Mouse (Mus musculus): ENCODE measurements around the gene Plxdc1. TPM values are rescaled to one million over a fixed set of nuclear protein-coding genes. Genes with fewer than 3 reads are reported as not detected.
A peak's percentile ranks its signal among the peaks of the same experiment; 100 is the strongest.

Plxdc1 gene
- total RNA-seq, 2 experiments from 2014 or later, result 5.1 to 6.2 TPM

- intact Hi-C loops (cut with DNase I), result no loop called here
- peak; percentile 50 to 65 for DNase-seq
Measured at GRCm38 (mm10) chr11:97995564-97996288, 9.5 kb upstream of the Plxdc1 start, which contains the start of gene Arl5c. Gene Arl5c (minus strand): TSS chr11:97996181.

GRCm38 (mm10) chr11:97994539-97995100 is 8.4 kb upstream of the Plxdc1 start:
- intact Hi-C loops (cut with DNase I), result no loop called here
- peak; percentile 85 to 88 for DNase-seq

GRCm38 (mm10) chr11:97988530-97989096 is 2.4 kb upstream of the Plxdc1 start:
- DNase-seq, result peak; percentile 91 to 93
- intact Hi-C loops (cut with DNase I), result loop anchor here (2.0 to 5.0 kb wide), 3 partner anchors 34 to 286 kb away; partner anchors contain the start of genes Cacnb1, Pcgf2 and Psmb3

DNA sequence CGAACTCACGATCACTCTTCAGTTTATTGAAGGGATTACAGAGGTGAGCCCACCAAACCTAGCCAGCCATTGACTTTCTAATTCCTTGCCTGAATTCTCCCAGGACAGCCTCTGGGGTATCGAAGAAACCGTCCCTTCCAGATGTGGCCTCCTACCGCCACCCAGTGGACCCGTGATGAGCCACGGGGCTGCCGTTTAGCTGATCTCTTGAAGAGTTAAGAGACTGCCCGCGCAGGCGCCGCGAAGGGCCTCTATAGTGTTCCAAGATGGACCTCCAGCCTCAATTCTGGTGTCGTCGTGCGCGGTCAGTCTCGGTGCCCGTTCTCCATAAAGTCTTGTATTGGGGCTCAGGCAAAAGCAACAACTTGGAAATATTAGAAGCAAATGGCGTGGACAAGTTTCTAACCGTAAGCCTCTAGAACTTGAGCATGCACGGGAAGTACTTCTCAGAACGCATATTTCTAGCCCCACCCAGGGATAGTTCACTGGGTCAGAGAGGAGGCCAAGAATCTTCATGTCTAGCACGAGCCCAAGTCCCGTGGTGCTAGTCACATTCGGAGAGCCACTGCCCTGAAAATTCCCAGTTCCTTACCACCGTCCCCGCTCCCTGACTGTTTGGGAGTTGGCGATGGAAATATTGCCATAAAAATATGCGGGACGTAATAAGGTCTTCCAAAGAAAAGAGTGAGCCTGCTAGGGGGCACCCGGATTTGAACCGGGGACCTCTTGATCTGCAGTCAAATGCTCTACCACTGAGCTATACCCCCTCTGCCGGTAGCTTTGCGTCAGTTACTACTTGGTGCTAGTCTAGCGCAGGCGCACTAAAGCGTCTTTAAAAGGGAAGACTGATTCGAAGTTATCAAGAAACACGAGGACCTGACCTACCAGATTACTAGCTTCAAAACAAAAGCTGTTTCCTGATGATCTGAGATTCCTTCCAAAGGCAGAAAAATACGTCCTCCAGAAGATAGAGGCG is 1.6 kb upstream of the Plxdc1 start:
- DNase-seq, result peak; percentile 98

DNA sequence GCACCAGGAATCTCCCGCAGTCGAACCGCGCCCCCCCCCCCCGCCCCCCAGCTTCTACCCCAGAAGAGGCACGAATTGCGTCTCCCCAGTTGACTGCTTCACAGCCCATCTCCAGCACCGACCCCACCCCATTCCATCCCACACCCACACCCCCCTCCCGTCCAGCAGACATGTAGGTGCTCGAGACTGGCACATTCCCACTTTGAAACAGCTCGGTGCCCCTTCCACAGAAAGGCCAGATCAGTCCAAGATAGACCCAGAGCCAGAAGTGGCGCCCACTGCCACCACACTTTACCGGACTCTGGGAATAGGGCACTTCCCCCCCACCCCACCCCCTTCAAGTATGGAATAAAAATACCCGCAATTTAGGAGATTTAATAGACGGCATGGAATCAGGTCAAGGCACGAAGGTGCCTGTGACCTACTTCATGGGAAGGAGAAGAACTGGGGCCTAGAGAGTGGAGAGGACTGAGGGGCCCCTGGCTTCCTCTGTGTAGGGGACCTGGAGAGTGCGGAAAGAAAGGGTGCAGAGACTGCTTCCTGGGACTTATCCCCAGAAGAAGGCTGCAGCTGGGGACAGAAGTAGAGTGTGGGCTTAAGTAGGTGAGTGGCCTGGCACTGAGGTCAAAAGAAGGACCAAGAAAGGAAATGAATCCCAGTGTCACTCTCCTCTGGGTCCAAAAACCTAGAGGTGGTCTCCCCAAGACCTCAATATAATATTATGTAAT is 658 bp upstream of the Plxdc1 start:
- no peak for DNase-seq
- intact Hi-C loops (cut with DNase I), result loop anchor here (1.0 to 5.0 kb wide), 3 partner anchors 50 to 285 kb away; partner anchors contain the start of genes Pcgf2 and Psmb3

More for the DNA sequence above, 1.6 kb upstream of the Plxdc1 start:
- intact Hi-C loops (cut with DNase I), result loop anchor here (1.0 to 5.0 kb wide), 5 partner anchors 35 to 286 kb away; partner anchors contain the start of genes Cacnb1, Pcgf2 and Psmb3

GRCm38 (mm10) chr11:97983983-97984382 is 2.3 kb downstream of the Plxdc1 start:
- intact Hi-C loops (cut with DNase I), result no loop called here
- no peak for DNase-seq

DNA sequence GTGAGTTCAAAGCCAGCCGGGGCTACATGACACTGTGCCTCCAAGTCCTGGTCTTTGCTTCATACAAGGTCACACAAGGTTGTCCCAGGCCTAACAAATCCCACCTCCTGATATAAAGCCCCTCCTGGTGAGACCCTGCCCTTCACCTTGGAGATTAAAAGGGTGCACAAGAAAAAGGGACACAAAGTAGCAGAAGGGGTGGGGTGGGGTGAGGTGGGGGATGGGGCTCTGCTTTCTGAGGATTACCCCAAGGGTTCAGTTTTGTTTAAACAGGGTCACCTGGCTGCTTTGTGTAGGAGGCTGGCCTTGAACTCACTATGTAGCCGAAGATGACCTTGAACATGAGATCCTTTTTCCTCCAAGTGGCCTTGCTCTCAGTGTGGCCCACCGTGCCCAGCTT is 2.7 kb downstream of the Plxdc1 start:
- intact Hi-C loops (cut with DNase I), result no loop called here
- no peak for DNase-seq

DNA sequence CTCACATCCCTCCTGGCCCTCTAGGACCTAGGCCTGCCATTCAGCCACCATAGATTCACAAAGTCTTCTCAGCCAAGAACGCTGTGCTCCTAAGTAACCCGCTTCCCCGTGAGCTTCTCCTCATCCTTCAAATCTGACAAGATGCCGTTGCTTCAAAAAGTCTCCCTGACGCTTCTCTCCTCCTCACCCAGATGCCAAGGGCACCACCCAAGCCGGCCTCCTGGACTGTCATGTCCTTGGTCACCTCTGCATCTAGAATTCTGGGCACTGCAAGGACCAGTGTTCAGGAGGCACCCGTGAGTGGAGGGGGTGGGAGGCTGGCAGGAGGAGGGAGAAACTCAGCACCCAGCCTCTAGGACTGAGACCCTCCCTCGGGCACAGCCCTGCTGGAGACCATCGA is 3.5 kb downstream of the Plxdc1 start:
- no peak for DNase-seq

GRCm38 (mm10) chr11:97980531-97980966 is 5.7 kb downstream of the Plxdc1 start:
- intact Hi-C loops (cut with DNase I), result no loop called here
- peak; percentile 75 to 76 for DNase-seq

More for the DNA sequence above, 3.5 kb downstream of the Plxdc1 start:
- intact Hi-C loops (cut with DNase I), result no loop called here

GRCm38 (mm10) chr11:97979824-97980495 is 6.3 kb downstream of the Plxdc1 start:
- intact Hi-C loops (cut with DNase I), result no loop called here

DNA sequence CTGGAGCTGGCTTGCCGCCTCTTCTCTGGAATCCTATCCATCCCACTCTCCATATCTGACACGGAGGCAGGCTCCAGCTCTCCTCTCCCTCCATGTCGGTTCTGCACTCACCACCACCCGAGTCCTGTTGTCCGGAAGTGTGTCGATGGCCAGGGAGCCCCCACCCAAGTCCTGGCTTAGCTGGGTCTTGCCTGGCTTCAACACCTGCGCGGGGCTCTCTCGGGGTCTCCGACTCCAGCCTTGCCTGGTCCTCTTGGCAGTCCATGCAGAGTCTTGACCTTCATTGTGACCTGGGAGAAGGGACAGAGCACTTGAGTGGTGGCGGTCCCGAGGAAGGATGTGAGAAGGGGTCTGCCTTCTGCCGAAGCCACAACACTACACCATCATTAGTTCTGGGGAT is 7.9 kb downstream of the Plxdc1 start:
- no peak for DNase-seq
- intact Hi-C loops (cut with DNase I), result no loop called here

More at GRCm38 (mm10) chr11:97979824-97980495, 6.3 kb downstream of the Plxdc1 start:
- DNase-seq, result peak in 1 of 2 experiments; percentile 44

DNA sequence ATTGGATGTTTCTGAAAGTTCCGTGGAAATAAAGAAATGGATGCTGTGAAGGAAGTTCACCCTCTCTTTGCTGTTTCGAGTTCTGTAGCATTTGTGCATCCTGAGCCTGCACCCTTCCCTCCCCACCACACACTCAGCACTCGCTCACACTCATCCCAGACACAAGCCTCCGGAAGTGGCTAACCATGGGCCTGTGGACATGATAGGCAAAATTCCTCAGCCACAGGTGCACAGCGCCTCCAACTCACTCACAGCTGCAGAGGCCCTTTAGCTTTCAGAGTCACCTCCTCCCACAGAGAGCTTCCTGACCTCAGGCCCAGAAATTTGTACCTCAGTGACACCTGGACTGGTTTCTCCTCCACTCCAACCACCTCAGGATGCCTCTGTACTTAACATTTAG is 8.4 kb downstream of the Plxdc1 start:
- intact Hi-C loops (cut with DNase I), result no loop called here
- no peak for DNase-seq

DNA sequence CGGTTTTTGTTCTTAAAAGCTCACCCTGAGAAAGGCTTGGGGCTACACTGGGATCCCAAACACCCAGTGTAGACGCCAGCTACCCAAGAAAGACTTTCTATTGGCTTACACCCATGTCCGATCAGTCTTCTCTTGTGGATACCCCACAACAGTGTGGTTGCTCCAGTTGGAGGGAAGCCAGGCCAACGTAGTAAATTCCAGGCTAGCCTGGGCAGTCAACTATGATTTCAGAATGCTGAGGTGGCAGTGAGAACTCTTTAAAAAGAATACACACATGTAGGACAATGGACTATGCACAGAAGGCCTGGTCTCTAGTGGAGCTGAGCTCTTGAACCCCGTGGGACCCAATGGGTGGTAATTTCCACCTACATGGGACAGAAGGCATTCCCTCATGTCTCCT is 11.5 kb downstream of the Plxdc1 start:
- intact Hi-C loops (cut with DNase I), result no loop called here

GRCm38 (mm10) chr11:97974141-97974540 is 12.1 kb downstream of the Plxdc1 start:
- no peak for DNase-seq
- intact Hi-C loops (cut with DNase I), result no loop called here

More for the DNA sequence above, 11.5 kb downstream of the Plxdc1 start:
- no peak for DNase-seq

DNA sequence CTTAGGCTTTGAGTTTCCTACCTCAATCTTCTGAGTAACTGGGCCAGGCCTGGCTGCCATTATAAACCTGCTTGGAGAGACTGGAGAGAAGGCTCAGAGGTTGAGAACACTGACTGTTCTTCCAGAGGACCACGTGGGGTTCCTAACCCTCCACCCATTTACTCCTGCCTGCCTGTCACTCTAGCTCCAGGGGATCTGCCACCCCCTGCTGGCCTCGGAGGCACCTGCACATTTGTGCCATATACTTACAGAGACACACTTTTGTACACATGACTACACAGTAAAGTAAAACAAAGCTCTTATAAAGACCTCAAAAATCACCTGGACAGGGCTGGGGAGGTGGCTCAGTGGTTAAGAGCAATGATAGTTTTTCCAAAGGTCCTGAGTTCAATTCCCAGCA is 13.8 kb downstream of the Plxdc1 start:
- no peak for DNase-seq
- intact Hi-C loops (cut with DNase I), result no loop called here

GRCm38 (mm10) chr11:97971232-97971631 is 15.0 kb downstream of the Plxdc1 start:
- intact Hi-C loops (cut with DNase I), result no loop called here

GRCm38 (mm10) chr11:97970771-97971170 is 15.5 kb downstream of the Plxdc1 start:
- intact Hi-C loops (cut with DNase I), result no loop called here
- no peak for DNase-seq

More at GRCm38 (mm10) chr11:97971232-97971631, 15.0 kb downstream of the Plxdc1 start:
- DNase-seq, result peak; percentile 78 to 80

DNA sequence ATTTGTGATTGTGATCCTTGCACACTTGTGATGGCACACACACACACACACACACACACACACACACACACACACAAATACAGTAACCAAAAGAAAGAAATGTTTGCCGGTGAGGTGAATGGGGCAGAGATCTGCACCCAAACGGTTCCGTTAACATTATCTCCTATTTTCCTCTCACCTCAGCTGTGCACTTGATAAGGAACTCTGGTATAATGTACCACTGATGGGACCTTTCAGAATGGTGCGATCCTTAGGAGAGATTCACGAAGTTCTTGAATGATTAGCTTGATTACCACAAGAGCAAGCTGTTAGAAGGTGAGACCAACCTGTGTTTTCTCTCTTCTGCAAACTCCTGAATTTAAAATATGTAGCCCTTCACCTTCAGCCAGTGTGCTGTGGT is 17.9 kb downstream of the Plxdc1 start:
- no peak for DNase-seq
- intact Hi-C loops (cut with DNase I), result no loop called here

DNA sequence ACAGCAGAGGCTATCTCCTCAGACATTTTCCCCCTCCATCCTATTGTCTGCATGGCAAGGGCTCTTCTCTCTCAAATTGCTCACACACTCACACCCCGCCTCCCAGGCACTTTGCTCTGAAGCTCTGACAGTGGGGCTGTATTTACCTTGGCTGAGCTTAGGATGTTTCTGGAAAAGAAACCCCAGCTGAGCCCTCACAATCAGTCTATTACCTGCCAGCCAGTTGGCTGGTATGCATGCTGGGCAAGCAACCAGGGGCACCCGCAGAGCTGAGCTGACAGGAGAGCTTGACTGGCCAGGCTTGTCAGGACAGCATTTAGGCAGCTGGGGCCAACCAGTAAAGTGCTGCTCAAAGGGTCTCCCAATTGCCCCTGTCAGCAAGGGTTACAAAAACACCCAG is 19.1 kb downstream of the Plxdc1 start:
- intact Hi-C loops (cut with DNase I), result no loop called here
- DNase-seq, result peak; percentile 45 to 55
